Mouse (Mus musculus): ENCODE measurements at regions not wholly inside any gene's neighbourhood (a gene's known extent, or its start where the extent isn't known, plus 50 kb on each side); places are given as distances from the start of the nearest gene placed in this dataset.
"Not testable (repeated sequence)": the region's sequence is repeated elsewhere in the genome, so short reads cannot be mapped to it uniquely, and the experiment has no call there.

GRCm38 (mm10) chr12:54516463-54516862 is 139.9 kb downstream of the Sptssa start:
- no peak for DNase-seq

- not testable (repeated sequence) for DNase-seq
These were observed 140.3 kb downstream of the Sptssa start for GRCm38 (mm10) chr12:54516039-54516438.

GRCm38 (mm10) chr12:54509903-54510302 is 146.5 kb downstream of the Sptssa start:
- DNase-seq = no peak

GRCm38 (mm10) chr12:54502775-54503174 is 153.6 kb downstream of the Sptssa start:
- no peak for DNase-seq

- DNase-seq = no peak
These were observed 156.4 kb downstream of the Sptssa start for GRCm38 (mm10) chr12:54499963-54500362.

- DNase-seq = no peak
These were observed 160.5 kb downstream of the Sptssa start for GRCm38 (mm10) chr12:54495701-54496374.

- DNase-seq = no peak
These were observed 161.5 kb downstream of the Sptssa start for GRCm38 (mm10) chr12:54494756-54495375.

- DNase-seq = no peak
These were observed 163.6 kb downstream of the Sptssa start for GRCm38 (mm10) chr12:54492737-54493136.

- DNase-seq = no peak
These were observed 165.9 kb downstream of the Sptssa start for GRCm38 (mm10) chr12:54490460-54490859.

- DNase-seq = peak; percentile 84
These were observed 166.7 kb downstream of the Sptssa start for GRCm38 (mm10) chr12:54489675-54490074.

- DNase-seq = no peak
These were observed 168.7 kb downstream of the Sptssa start for GRCm38 (mm10) chr12:54487689-54488088.

GRCm38 (mm10) chr12:54482020-54482419 is 174.4 kb downstream of the Sptssa start:
- no peak for DNase-seq

- DNase-seq = peak; percentile 16
These were observed 176.5 kb downstream of the Sptssa start for GRCm38 (mm10) chr12:54479841-54480240.

GRCm38 (mm10) chr12:54472881-54473280 is 183.5 kb downstream of the Sptssa start:
- DNase-seq = no peak

GRCm38 (mm10) chr12:54472407-54472806 is 184.0 kb downstream of the Sptssa start:
- no peak for DNase-seq

GRCm38 (mm10) chr12:54467635-54468034 is 188.7 kb downstream of the Sptssa start:
- DNase-seq = no peak

- DNase-seq = no peak
These were observed 192.6 kb downstream of the Sptssa start for GRCm38 (mm10) chr12:54463806-54464205.

GRCm38 (mm10) chr12:54461411-54461810 is 195.0 kb downstream of the Sptssa start:
- DNase-seq = no peak

GRCm38 (mm10) chr12:54460135-54460523 is 196.2 kb downstream of the Sptssa start:
- peak; percentile 55 for DNase-seq

- DNase-seq = no peak
These were observed 196.8 kb downstream of the Sptssa start for GRCm38 (mm10) chr12:54459462-54460134.

- DNase-seq = no peak
These were observed 199.6 kb downstream of the Sptssa start for GRCm38 (mm10) chr12:54456731-54457130.

- no peak for DNase-seq
These were observed 201.8 kb downstream of the Sptssa start for GRCm38 (mm10) chr12:54454606-54455005.

- DNase-seq = no peak
These were observed 203.0 kb downstream of the Sptssa start for GRCm38 (mm10) chr12:54453343-54453742.

GRCm38 (mm10) chr12:54450369-54450768 is 206.0 kb downstream of the Sptssa start:
- DNase-seq = no peak
